Mouse (Mus musculus) myocyte (in vitro differentiated cells): ENCODE results near the gene Gcdh.

Experiments used
- E2F4 ChIP-seq: IDR thresholded peaks from one replicate; pipeline ENCODE4 v1.6.1; 2011; ENCODE audit warnings: mild to moderate bottlenecking, control low read depth, moderate library complexity; ENCODE audit not compliant: insufficient read depth
- MYOG ChIP-seq, 3 experiments: IDR thresholded peaks; one replicate each; pipeline ENCODE4 v1.6.1; 2011; ENCODE audit warnings: control low read depth in 2 of 3, low read depth in 2 of 3, mild to moderate bottlenecking in 2 of 3; ENCODE audit not compliant: insufficient read length in 2 of 3, control insufficient read depth in 1 of 3, insufficient read depth in 1 of 3
- POLR2A ChIP-seq: IDR thresholded peaks from one replicate; pipeline ENCODE4 v1.6.1; 2011; ENCODE audit warnings: low read depth, mild to moderate bottlenecking, control low read depth, moderate library complexity; ENCODE audit not compliant: insufficient read length
- SRF ChIP-seq: IDR thresholded peaks from one replicate; pipeline ENCODE4 v1.6.1; 2011; ENCODE audit warnings: low read depth; ENCODE audit not compliant: control insufficient read depth, insufficient read length
- TCF12 ChIP-seq: IDR thresholded peaks from one replicate; pipeline ENCODE4 v1.6.1; 2011; ENCODE audit warnings: mild to moderate bottlenecking, control low read depth; ENCODE audit not compliant: poor library complexity, insufficient read depth, severe bottlenecking
- USF1 ChIP-seq: IDR thresholded peaks from one replicate; pipeline ENCODE4 v1.6.1; 2011; ENCODE audit warnings: low read depth, mild to moderate bottlenecking, control low read depth, moderate library complexity

DNA sequence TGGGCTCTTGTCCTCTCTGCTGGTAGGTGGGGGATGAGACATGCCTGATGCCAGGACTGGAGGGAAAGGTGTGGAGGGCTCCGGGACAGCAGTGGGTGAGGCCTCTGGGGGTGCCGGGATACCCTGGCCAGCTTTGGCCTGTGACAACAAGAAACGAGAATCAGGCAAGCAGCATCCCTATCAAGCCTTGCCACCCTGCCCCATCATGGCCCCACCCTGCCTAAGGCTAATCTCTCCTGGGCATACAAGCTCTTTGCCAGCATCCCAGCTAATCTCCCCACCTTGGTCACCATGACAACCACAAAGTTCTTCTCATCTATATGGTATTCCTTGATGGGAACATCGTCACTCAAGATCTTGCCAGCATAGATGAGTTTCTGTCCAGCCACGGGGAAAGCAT is 55.2 kb downstream of the Gcdh start:
- TF ChIP-seq POLR2A (no peak), E2F4 (no peak), TCF12 (no peak), MYOG (IDR thresholded peaks at IDR 0.05; ENCODE audit: control insufficient read depth in 1 of 3, insufficient read depth in 1 of 3, insufficient read length in 2 of 3, low read depth in 2 of 3) (no peak), USF1 (no peak), SRF (no peak)
